Comparison of ENCODE assay signal across 28 mouse cellular contexts in genomic region chr13:97793932-97794331, GRCm38 (mm10). TPM values are rescaled to one million over a fixed set of nuclear protein-coding genes. Genes with fewer than 3 reads are reported as not detected.
DNase-seq lines count a peak whose midpoint lies in the region; ATAC-seq and TF ChIP-seq lines count a peak whose summit lies in the region.
"Had no signal": no experiment of that assay in that cellular context is flagged by ENCODE, and none has a peak within 500 bp of the region (broad histone marks: within the 10 kb centered on the region; RNA-seq: fewer than 3 reads in every experiment).

No protein-coding gene starts in this region.

- H3K4me2 ChIP-seq in liver, embryonic 11.5 days = no peak overlapping the region
- no peak overlapping the region for H3K4me2 ChIP-seq in liver, embryonic 14.5 days (ENCODE audit: low read depth)
- H3K4me2 ChIP-seq in liver, postnatal 0 days (ENCODE audit: low read depth, low read length) = no peak overlapping the region
- no peak overlapping the region for H3K4me2 ChIP-seq in kidney, embryonic 15.5 days
- H3K4me2 ChIP-seq: heart, embryonic 12.5 days; heart, embryonic 15.5 days; hindbrain, embryonic 14.5 days had no signal

- H3K27me3 ChIP-seq in liver, embryonic 11.5 days (replicated peaks; ENCODE audit: control insufficient read depth, insufficient read depth, low read length) = no peaks in the 10 kb centered on the region
- H3K27me3 ChIP-seq in liver, embryonic 14.5 days (ENCODE audit: control insufficient read depth, insufficient read depth, low read length) = no peaks in the 10 kb centered on the region; the same call in 1 of the 2 replicates
- no peaks in the 10 kb centered on the region for H3K27me3 ChIP-seq in liver, postnatal 0 days (ENCODE audit: insufficient read depth, low read length)
- no peaks in the 10 kb centered on the region for H3K27me3 ChIP-seq in kidney, embryonic 15.5 days
- H3K27me3 ChIP-seq: heart, embryonic 12.5 days; heart, embryonic 15.5 days had no signal

- no peaks in the 10 kb centered on the region for H3K9me3 ChIP-seq in liver, embryonic 11.5 days (ENCODE audit: control insufficient read depth, low read length)
- no peaks in the 10 kb centered on the region for H3K9me3 ChIP-seq in liver, embryonic 14.5 days (ENCODE audit: control insufficient read depth, low read length)
- no peaks in the 10 kb centered on the region for H3K9me3 ChIP-seq in liver, postnatal 0 days (ENCODE audit: low read length)
- H3K9me3 ChIP-seq in kidney, embryonic 15.5 days (replicated peaks) = no peaks in the 10 kb centered on the region
- H3K9me3 ChIP-seq: heart, embryonic 12.5 days; heart, embryonic 15.5 days; hindbrain, embryonic 10.5 days had no signal

- H3K4me3 ChIP-seq in liver, embryonic 11.5 days (ENCODE audit: low read depth, low read length) = no peak overlapping the region
- H3K4me3 ChIP-seq in liver, embryonic 14.5 days (ENCODE audit: insufficient read depth in 1 of 2, low read depth in 2 of 2, low read length in 2 of 2) = no peak overlapping the region
- H3K4me3 ChIP-seq in liver, postnatal 0 days (ENCODE audit: low read depth, low read length) = no peak overlapping the region
- no peak overlapping the region for H3K4me3 ChIP-seq in kidney, embryonic 15.5 days (replicated peaks)
- H3K4me3 ChIP-seq: gastrocnemius, adult 2 months; heart, embryonic 12.5 days; heart, embryonic 15.5 days; hindbrain, embryonic 10.5 days had no signal

- no peak overlapping the region for H3K9ac ChIP-seq in liver, embryonic 11.5 days (ENCODE audit: low read depth, low read length)
- H3K9ac ChIP-seq in liver, embryonic 14.5 days (replicated peaks) = peak overlapping the region; percentile 18; the same call in 1 of the 2 replicates
- H3K9ac ChIP-seq in liver, postnatal 0 days (replicated peaks) = no peak overlapping the region
- H3K9ac ChIP-seq in kidney, embryonic 15.5 days = no peak overlapping the region
- H3K9ac ChIP-seq: forebrain, postnatal 0 days; heart, embryonic 12.5 days; heart, embryonic 15.5 days; hindbrain, embryonic 14.5 days had no signal

- peaks cover 6% of the 10 kb centered on the region; the same call in 1 of the 2 replicates for H3K4me1 ChIP-seq in liver, embryonic 11.5 days (replicated peaks; ENCODE audit: control insufficient read depth, insufficient read depth, low read length)
- H3K4me1 ChIP-seq in liver, embryonic 14.5 days (replicated peaks; ENCODE audit: control insufficient read depth in 2 of 2, insufficient read depth in 2 of 2, low read length in 1 of 2) = peaks cover 10 to 18% of the 10 kb centered on the region in 2 experiments
- 0 out of 2 replicates have a peak, but pooled peaks cover 4% of the 10 kb centered on the region for H3K4me1 ChIP-seq in liver, postnatal 0 days (ENCODE audit: insufficient read depth)
- H3K4me1 ChIP-seq in kidney, embryonic 15.5 days = peaks cover 12% of the 10 kb centered on the region; the same call in 1 of the 2 replicates

- no peak; the same call in 1 of the 2 replicates for ATAC-seq in liver, embryonic 11.5 days (replicated peaks; ENCODE audit: low FRiP score)
- peak; percentile 71 for ATAC-seq in erythroid progenitor cell, adult 5-6 weeks (replicated peaks; ENCODE audit: low FRiP score, poor library complexity, severe bottlenecking)
- ATAC-seq in liver, embryonic 14.5 days (ENCODE audit: insufficient read depth) = peak; percentile 76; the same call in 1 of the 2 replicates
- peak; percentile 38; the same call in 1 of the 2 replicates for ATAC-seq in liver, postnatal 0 days
- ATAC-seq in kidney, embryonic 15.5 days (replicated peaks; ENCODE audit: low FRiP score) = no peak
- ATAC-seq: forebrain, embryonic 14.5 days; forebrain, postnatal 0 days; hindbrain, postnatal 0 days; inflammation-experienced regulatory T-cells, adult 6 months had no signal

- no peaks in the 10 kb centered on the region for H3K36me3 ChIP-seq in liver, embryonic 11.5 days (ENCODE audit: control insufficient read depth, insufficient read depth, low read length)
- H3K36me3 ChIP-seq in liver, embryonic 14.5 days (replicated peaks; ENCODE audit: control insufficient read depth, insufficient read depth, low read depth) = no peaks in the 10 kb centered on the region
- no peaks in the 10 kb centered on the region for H3K36me3 ChIP-seq in liver, postnatal 0 days (replicated peaks; ENCODE audit: insufficient read depth, low read length)
- H3K36me3 ChIP-seq in kidney, embryonic 15.5 days = no peaks in the 10 kb centered on the region
- H3K36me3 ChIP-seq: heart, embryonic 12.5 days; heart, embryonic 15.5 days; hindbrain, embryonic 10.5 days had no signal

- TF ChIP-seq CTCF in liver, embryonic 14.5 days (IDR thresholded peaks at IDR 0.05; ENCODE audit: low read depth) = no peak
- no peak for TF ChIP-seq CTCF in liver, postnatal 0 days (IDR thresholded peaks at IDR 0.05; ENCODE audit: low read depth)

- TF ChIP-seq EP300 in liver, embryonic 14.5 days (IDR thresholded peaks at IDR 0.05; ENCODE audit: low read depth) = peak; percentile 44; the same call in 1 of the 2 replicates
- no peak for TF ChIP-seq EP300 in liver, postnatal 0 days (IDR thresholded peaks at IDR 0.05; ENCODE audit: low read depth)

- H3K27ac ChIP-seq in liver, embryonic 11.5 days (ENCODE audit: low read depth, low read length) = no peak overlapping the region
- no peak overlapping the region; the same call in 1 of the 2 replicates for H3K27ac ChIP-seq in liver, embryonic 14.5 days
- H3K27ac ChIP-seq in liver, postnatal 0 days (ENCODE audit: low read depth) = no peak overlapping the region
- H3K27ac ChIP-seq in kidney, embryonic 15.5 days = no peak overlapping the region
- H3K27ac ChIP-seq: gastrocnemius, adult 2 months; heart, embryonic 15.5 days; hindbrain, embryonic 10.5 days; hindbrain, embryonic 14.5 days; hindbrain, postnatal 0 days had no signal

- 17% methylated on average over 1 of the region's 1 CpGs for WGBS in liver, embryonic 11.5 days
- 15% methylated on average over 1 of the region's 1 CpGs for WGBS in liver, embryonic 14.5 days (ENCODE audit: insufficient replicate concordance)
- WGBS in liver, postnatal 0 days (ENCODE audit: insufficient replicate concordance) = 52% methylated on average over 1 of the region's 1 CpGs
- 80% methylated on average over 1 of the region's 1 CpGs for WGBS in kidney, embryonic 15.5 days

- DNase-seq in liver = peak; percentile 63
- no peak for DNase-seq in liver, embryonic 11.5 days (ENCODE audit: low spot score)
- DNase-seq in liver, embryonic 14.5 days (ENCODE audit: low read depth in 3 of 3, low spot score in 3 of 3) = peak in 1 of 3 experiments; percentile 22
- peak; percentile 13 for DNase-seq in liver, postnatal 0 days
- no peak for DNase-seq in layer of hippocampus, adult 18-20 months (ENCODE audit: low spot score in 2 of 2)
- no peak for DNase-seq in left cerebral cortex, adult 18-20 months (ENCODE audit: low spot score in 2 of 2)
- DNase-seq: adrenal gland, adult 2 months; adrenal gland, postnatal 14 days; B cell, adult 2 months; cerebellum, adult 11-12 months; cerebellum, adult 8-10 months; cerebellum, postnatal 10 days; cerebellum, postnatal 36 days; forebrain, postnatal 0 days; gastrocnemius, adult 2 months; gastrocnemius, postnatal 14 days; heart, adult 11 months; heart, postnatal 10 days; heart, postnatal 36 days had no signal

RNA-seq across cellular contexts. Expression of gene Gm10260, which starts 33.5 kb away (rescaled TPM):
- 3.8 and 8.2 TPM in 2 replicates for polyA plus RNA-seq in liver, embryonic 11.5 days (2014; fragmentation: Nextera tagmentation; extraction: Ambion mirVana)
- total RNA-seq in erythroid progenitor cell, adult 5-6 weeks (2015; ENCODE audit: low replicate concordance) = 6.8 TPM in 1 of 2 replicates, not detected in the other
- total RNA-seq in erythroid progenitor cell, adult 5-6 weeks (2017; ENCODE audit: low replicate concordance) = 0.45 and 3.2 TPM in 2 replicates
- 3.7 and 29.6 TPM in 2 replicates for polyA plus RNA-seq in liver, embryonic 14.5 days (2012; rRNA removed)
- 0.99 and 2.3 TPM in 2 replicates for polyA plus RNA-seq in liver, embryonic 14.5 days (2014; fragmentation: Nextera tagmentation; extraction: Ambion mirVana)
- 5.5 and 5.6 TPM in 2 replicates for polyA plus RNA-seq in liver, postnatal 0 days (2015; fragmentation: Nextera tagmentation; extraction: Ambion mirVana)
- 10 to 100 TPM; 82.9 to 84.4 TPM for total RNA-seq in layer of hippocampus, adult 18-20 months (2021)
- 3.4 and 6.9 TPM in 2 replicates for polyA plus RNA-seq in kidney, embryonic 15.5 days (2015; fragmentation: Nextera tagmentation; extraction: Ambion mirVana)
- 10 to 100 TPM; 82.5 to 86.3 TPM for total RNA-seq in left cerebral cortex, adult 18-20 months (2021)

Comparison
In these comparisons a context has a peak if more than half of its experiments do, and no peak if none do; other contexts are left out.
1. DNase-seq: peak in liver (single experiment) and liver, postnatal 0 days (single experiment); none in liver, embryonic 11.5 days (single experiment), layer of hippocampus, adult 18-20 months (0 of 2) and left cerebral cortex, adult 18-20 months (0 of 2).
2. ATAC-seq: peak in erythroid progenitor cell, adult 5-6 weeks (single experiment), liver, embryonic 14.5 days (single experiment) and liver, postnatal 0 days (single experiment); none in liver, embryonic 11.5 days (single experiment) and kidney, embryonic 15.5 days (single experiment).